7 mouse cellular contexts compared by ENCODE assay signal in the genomic region with DNA sequence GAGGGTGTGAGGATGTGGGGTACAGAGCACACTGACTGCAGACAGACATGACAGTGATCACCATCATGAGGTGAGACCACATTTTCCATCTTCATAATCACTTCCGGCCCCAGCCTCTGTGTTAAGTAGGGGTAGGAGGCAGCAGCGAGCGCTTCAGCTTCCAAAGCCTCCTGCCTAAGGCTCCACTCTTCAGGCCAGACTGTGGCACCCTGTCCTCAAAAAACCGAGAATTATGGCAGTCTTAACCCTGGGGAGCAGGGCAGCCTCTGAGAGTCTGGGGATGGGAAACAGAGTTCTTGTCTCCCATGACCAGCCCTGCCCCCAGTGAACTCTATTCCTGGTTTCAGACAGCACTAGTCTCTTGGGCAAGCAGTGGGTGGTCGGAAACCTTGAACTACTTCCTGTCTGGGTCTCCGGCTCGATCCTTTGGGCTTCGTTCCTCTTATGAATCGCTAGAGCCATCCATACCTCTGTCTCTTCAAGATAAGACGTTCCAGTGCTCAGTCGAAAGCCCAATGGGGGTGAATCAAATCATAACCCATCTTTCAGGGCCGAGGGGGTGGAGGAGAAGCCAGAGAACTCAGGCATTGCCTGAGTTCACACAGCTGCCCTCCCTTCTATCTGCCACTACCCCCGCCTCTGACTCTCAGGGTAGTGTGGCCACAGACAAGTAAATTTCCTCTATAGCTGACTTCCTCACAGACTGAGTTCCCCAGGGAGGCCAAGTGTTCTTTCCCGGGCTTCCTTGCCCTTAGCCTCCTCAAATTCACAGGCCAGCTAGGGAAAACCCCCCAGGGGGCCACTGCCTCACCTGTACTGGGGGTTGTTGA. TPM values are rescaled to one million over a fixed set of nuclear protein-coding genes. Genes with fewer than 3 reads are reported as not detected.
DNase-seq lines count a peak whose midpoint lies in the region; ATAC-seq and TF ChIP-seq lines count a peak whose summit lies in the region.

No protein-coding gene starts in this region.

- peak in 1 of 2 experiments; percentile 71; a peak in 2 of 4 replicates for TF ChIP-seq POLR2A in MEL (IDR thresholded peaks at IDR 0.05; ENCODE audit: control insufficient read depth in 1 of 2, insufficient read depth in 1 of 2, low read depth in 1 of 2, low read length in 2 of 2, poor library complexity in 1 of 2)

- H3K27me3 ChIP-seq in C2C12 (ENCODE audit: control insufficient read depth, insufficient read depth, insufficient read length) = no peaks in the 10 kb centered on the region
- no peaks in the 10 kb centered on the region for H3K27me3 ChIP-seq in MEL (ENCODE audit: control insufficient read depth in 1 of 2, insufficient read depth in 2 of 2, low read length in 2 of 2)
- H3K27me3 ChIP-seq in intestine, embryonic 15.5 days (replicated peaks) = no peaks in the 10 kb centered on the region
- no peaks in the 10 kb centered on the region for H3K27me3 ChIP-seq in lung, embryonic 14.5 days (ENCODE audit: insufficient read depth, low read length)

- peaks cover 27% of the 10 kb centered on the region for H3K36me3 ChIP-seq in C2C12 (ENCODE audit: control insufficient read depth, insufficient read depth)
- H3K36me3 ChIP-seq in MEL (ENCODE audit: control insufficient read depth in 1 of 2, insufficient read depth in 2 of 2, low read length in 2 of 2) = peaks cover 0 to 31% of the 10 kb centered on the region in 2 experiments; a peak in 2 of 4 replicates
- peaks cover 6% of the 10 kb centered on the region; the same call in 1 of the 2 replicates for H3K36me3 ChIP-seq in intestine, embryonic 15.5 days
- H3K36me3 ChIP-seq in lung, embryonic 14.5 days (ENCODE audit: insufficient read depth) = peaks cover 12% of the 10 kb centered on the region; the same call in 1 of the 2 replicates

- peak overlapping the region; percentile 100 for H3K27ac ChIP-seq in MEL (ENCODE audit: control insufficient read depth, low read depth, low read length)
- peak overlapping the region; percentile 89 for H3K27ac ChIP-seq in intestine, embryonic 15.5 days
- H3K27ac ChIP-seq in lung, embryonic 14.5 days (ENCODE audit: low read depth) = peak overlapping the region; percentile 94

- no peak for ATAC-seq in intestine, embryonic 15.5 days
- no peak for ATAC-seq in lung, embryonic 14.5 days (ENCODE audit: insufficient read depth)
- ATAC-seq in neutrophil, adult 5-6 weeks (ENCODE audit: extremely low read depth, insufficient number of reproducible peaks, low FRiP score, poor library complexity, severe bottlenecking) = peak; percentile 28

- H3K4me1 ChIP-seq in MEL (ENCODE audit: control insufficient read depth in 1 of 2, insufficient read depth in 2 of 2, low read length in 2 of 2) = peaks cover 5 to 36% of the 10 kb centered on the region in 2 experiments
- H3K4me1 ChIP-seq in intestine, embryonic 15.5 days (replicated peaks) = peaks cover 32% of the 10 kb centered on the region
- H3K4me1 ChIP-seq in lung, embryonic 14.5 days (ENCODE audit: insufficient read depth) = peaks cover 17% of the 10 kb centered on the region

- TF ChIP-seq CTCF in C2C12 (IDR thresholded peaks at IDR 0.05; ENCODE audit: control insufficient read depth, insufficient read depth, insufficient read length) (no peak), MEL (IDR thresholded peaks at IDR 0.05 in 2 of 3, conservative IDR thresholded peaks at IDR 0.05 in 1 of 3; ENCODE audit: control insufficient read depth in 1 of 3, insufficient read depth in 1 of 3, low read depth in 2 of 3, low read length in 3 of 3, poor library complexity in 1 of 3, severe bottlenecking in 1 of 3) (no peak)
- no peak for TF ChIP-seq CTCF in lung, embryonic 14.5 days (IDR thresholded peaks at IDR 0.05; ENCODE audit: low read depth)

- intact Hi-C loops in gastrocnemius, postnatal 14 days (cut with DNase I; ENCODE audit: low total_unique reads) = loop anchor here (5.0 kb wide), 1 partner anchor 122 kb away; no protein-coding TSS in a partner anchor

- H3K79me3 ChIP-seq in C2C12 (ENCODE audit: low read depth) = peaks cover 2% of the 10 kb centered on the region

- no peaks in the 10 kb centered on the region for H3K9me3 ChIP-seq in MEL (replicated peaks; ENCODE audit: insufficient read depth, low read length)
- no peaks in the 10 kb centered on the region for H3K9me3 ChIP-seq in intestine, embryonic 15.5 days
- no peaks in the 10 kb centered on the region for H3K9me3 ChIP-seq in lung, embryonic 14.5 days (ENCODE audit: low read depth, low read length)

- whole genome bisulfite sequencing in intestine, embryonic 15.5 days = 52% methylated on average over 14 of the region's 14 CpGs
- 41% methylated on average over 14 of the region's 14 CpGs for WGBS in lung, embryonic 14.5 days

- peaks cover 21% of the 10 kb centered on the region for H3K79me2 ChIP-seq in C2C12 (ENCODE audit: control insufficient read depth, insufficient read depth)
- H3K79me2 ChIP-seq in MEL (ENCODE audit: control insufficient read depth, insufficient read depth, low read length, poor library complexity) = peaks cover 11% of the 10 kb centered on the region; the same call in 1 of the 2 replicates

- peak overlapping the region; percentile 68 for H3ac ChIP-seq in C2C12 (ENCODE audit: control insufficient read depth, insufficient read length, low read depth)

- peak overlapping the region; percentile 44 for H3K4me2 ChIP-seq in intestine, embryonic 15.5 days (replicated peaks)
- peak overlapping the region; percentile 15 for H3K4me2 ChIP-seq in lung, embryonic 14.5 days

- H3K4me3 ChIP-seq in C2C12 (ENCODE audit: insufficient read depth, poor library complexity, severe bottlenecking) (peak overlapping the region; percentile 25), MEL (ENCODE audit: control insufficient read depth in 1 of 2, insufficient read depth in 1 of 2, low read depth in 2 of 2, low read length in 2 of 2) (peak overlapping the region; percentile 32 to 54)
- H3K4me3 ChIP-seq in intestine, embryonic 15.5 days (replicated peaks) = no peak overlapping the region
- no peak overlapping the region for H3K4me3 ChIP-seq in lung, embryonic 14.5 days (ENCODE audit: low read depth, low read length)

- peak; percentile 39 to 77; a peak in 3 of 4 replicates for TF ChIP-seq EP300 in MEL (IDR thresholded peaks at IDR 0.05; ENCODE audit: low read depth in 1 of 2, low read length in 2 of 2)

- H3K9ac ChIP-seq in MEL (ENCODE audit: control insufficient read depth, low read depth, low read length, poor library complexity, severe bottlenecking) = peak overlapping the region; percentile 83
- peak overlapping the region; percentile 46 for H3K9ac ChIP-seq in intestine, embryonic 15.5 days
- peak overlapping the region; percentile 35; the same call in 1 of the 2 replicates for H3K9ac ChIP-seq in lung, embryonic 14.5 days

- peak; percentile 96 for DNase-seq in MEL (ENCODE audit: low read depth, low spot score)
- DNase-seq in gastrocnemius, postnatal 14 days = peak; percentile 44
- peak; percentile 59 for DNase-seq in lung, embryonic 14.5 days
- DNase-seq in cerebellum, adult 9-10 months = no peak

- TF ChIP-seq RAD21 in MEL (IDR thresholded peaks at IDR 0.05; ENCODE audit: low read depth, low read length) = no peak

RNA-seq across cellular contexts. Expression of a gene that starts 0.8 kb away (rescaled TPM):
- polyA plus RNA-seq in C2C12 (2012; fragmentation: generic; extraction: Trizol) = 23.7 TPM
- total RNA-seq in MEL (2012; rRNA removed) = 12.1 and 13.6 TPM in 2 replicates
- polyA plus RNA-seq in MEL (2012; ENCODE audit: insufficient read depth in 1 of 2, insufficient read length in 2 of 2, low read depth in 1 of 2, low replicate concordance in 2 of 2, missing spikeins in 1 of 2) = 10 to 100 TPM in 1 of 2 experiments, not detected in 1; 22.6 TPM
- 1 to 10 TPM; 3.3 to 3.6 TPM for total RNA-seq in gastrocnemius, postnatal 14 days (2021)
- polyA plus RNA-seq in intestine, embryonic 15.5 days (2015; fragmentation: Nextera tagmentation; extraction: Ambion mirVana) = 6.0 and 7.6 TPM in 2 replicates
- polyA plus RNA-seq in lung, embryonic 14.5 days (2014; fragmentation: Nextera tagmentation; extraction: Ambion mirVana) = 6.7 and 7.6 TPM in 2 replicates
- total RNA-seq in neutrophil, adult 5-6 weeks (2017) = 58.1 and 59.0 TPM in 2 replicates

RNA-seq across cellular contexts. Expression of a gene that starts 1.9 kb away (rescaled TPM):
- polyA plus RNA-seq in C2C12 (2012; fragmentation: generic; extraction: Trizol) = 0.12 TPM
- 0.31 and 0.62 TPM in 2 replicates for total RNA-seq in MEL (2012; rRNA removed)
- 1 to 10 TPM in 1 of 2 experiments, not detected in 1; 1.3 TPM for polyA plus RNA-seq in MEL (2012; ENCODE audit: insufficient read depth in 1 of 2, insufficient read length in 2 of 2, low read depth in 1 of 2, low replicate concordance in 2 of 2, missing spikeins in 1 of 2)
- not detected for total RNA-seq in gastrocnemius, postnatal 14 days (2021)
- polyA plus RNA-seq in intestine, embryonic 15.5 days (2015; fragmentation: Nextera tagmentation; extraction: Ambion mirVana) = not detected in 2 replicates
- polyA plus RNA-seq in lung, embryonic 14.5 days (2014; fragmentation: Nextera tagmentation; extraction: Ambion mirVana) = not detected in 2 replicates
- 0.61 TPM in 1 of 2 replicates, not detected in the other for total RNA-seq in neutrophil, adult 5-6 weeks (2017)

RNA-seq across cellular contexts. Expression of a gene that starts 9.0 kb away (rescaled TPM):
- polyA plus RNA-seq in C2C12 (2012; fragmentation: generic; extraction: Trizol) = 15.2 TPM
- 4.1 and 5.3 TPM in 2 replicates for total RNA-seq in MEL (2012; rRNA removed)
- 10 to 100 TPM in 1 of 2 experiments, not detected in 1; 13.8 TPM for polyA plus RNA-seq in MEL (2012; ENCODE audit: insufficient read depth in 1 of 2, insufficient read length in 2 of 2, low read depth in 1 of 2, low replicate concordance in 2 of 2, missing spikeins in 1 of 2)
- total RNA-seq in gastrocnemius, postnatal 14 days (2021) = under 1 TPM; 0.91 to 0.96 TPM
- polyA plus RNA-seq in intestine, embryonic 15.5 days (2015; fragmentation: Nextera tagmentation; extraction: Ambion mirVana) = 3.6 and 3.7 TPM in 2 replicates
- polyA plus RNA-seq in lung, embryonic 14.5 days (2014; fragmentation: Nextera tagmentation; extraction: Ambion mirVana) = 4.2 and 5.1 TPM in 2 replicates
- 24.2 and 25.4 TPM in 2 replicates for total RNA-seq in neutrophil, adult 5-6 weeks (2017)

RNA-seq across cellular contexts. Expression of a gene that starts 28.9 kb away (rescaled TPM):
- polyA plus RNA-seq in C2C12 (2012; fragmentation: generic; extraction: Trizol) = 0.20 TPM
- total RNA-seq in MEL (2012; rRNA removed) = not detected in 2 replicates
- under 1 TPM in 1 of 2 experiments, not detected in 1; 0.33 TPM for polyA plus RNA-seq in MEL (2012; ENCODE audit: insufficient read depth in 1 of 2, insufficient read length in 2 of 2, low read depth in 1 of 2, low replicate concordance in 2 of 2, missing spikeins in 1 of 2)
- 1 to 10 TPM; 3.8 to 5.9 TPM for total RNA-seq in gastrocnemius, postnatal 14 days (2021)
- 5.6 and 5.9 TPM in 2 replicates for polyA plus RNA-seq in intestine, embryonic 15.5 days (2015; fragmentation: Nextera tagmentation; extraction: Ambion mirVana)
- polyA plus RNA-seq in lung, embryonic 14.5 days (2014; fragmentation: Nextera tagmentation; extraction: Ambion mirVana) = 12.2 and 14.1 TPM in 2 replicates
- 0.35 TPM in 1 of 2 replicates, not detected in the other for total RNA-seq in neutrophil, adult 5-6 weeks (2017)

RNA-seq across cellular contexts. Expression of a gene that starts 31.3 kb away (rescaled TPM):
- 3,482 TPM for polyA plus RNA-seq in C2C12 (2012; fragmentation: generic; extraction: Trizol)
- 4,560 and 5,186 TPM in 2 replicates for total RNA-seq in MEL (2012; rRNA removed)
- polyA plus RNA-seq in MEL (2012; ENCODE audit: insufficient read depth in 1 of 2, insufficient read length in 2 of 2, low read depth in 1 of 2, low replicate concordance in 2 of 2, missing spikeins in 1 of 2) = 1,000 to 10,000 TPM; 1,132 to 1,156 TPM
- total RNA-seq in gastrocnemius, postnatal 14 days (2021) = 100 to 1,000 TPM; 786 to 929 TPM
- 1,027 and 1,033 TPM in 2 replicates for polyA plus RNA-seq in intestine, embryonic 15.5 days (2015; fragmentation: Nextera tagmentation; extraction: Ambion mirVana)
- polyA plus RNA-seq in lung, embryonic 14.5 days (2014; fragmentation: Nextera tagmentation; extraction: Ambion mirVana) = 1,312 and 1,358 TPM in 2 replicates
- total RNA-seq in neutrophil, adult 5-6 weeks (2017) = 1,061 and 1,103 TPM in 2 replicates

Comparison
In these comparisons a context has a peak if more than half of its experiments do, and no peak if none do; other contexts are left out.
1. H3K4me3 ChIP-seq: peak in C2C12 (single experiment) and MEL (2 of 2); none in intestine, embryonic 15.5 days (single experiment) and lung, embryonic 14.5 days (single experiment).
2. Peak in every context shown above with its lines, with median percentiles within 50 percentile points of each other: H3K27ac ChIP-seq and H3K9ac ChIP-seq.